Mouse (Mus musculus) kidney, embryonic 16.5 days (tissue): ENCODE measurements around the gene Mrpl2. TPM values are rescaled to one million over a fixed set of nuclear protein-coding genes. Genes with fewer than 3 reads are reported as not detected.

Source experiments
- ATAC-seq: fragments of 200-750 bp; cut with Nextera tagmentation; 2 replicates; pipeline ENCODE4 v1.8.0; 2017; ENCODE audit warnings: moderate TSS enrichment; ENCODE audit not compliant: low FRiP score, low TSS enrichment
- H3K27ac ChIP-seq: fragments of 300-500 bp; sonication (generic); 2 replicates; pipeline ENCODE4 v1.5.1; 2014; ENCODE audit warnings: low read length
- H3K27me3 ChIP-seq: fragments of 300-500 bp; sonication (generic); 2 replicates; pipeline ENCODE4 v1.6.1; 2014; ENCODE audit warnings: low read length, control low read depth, mixed read lengths; ENCODE audit not compliant: insufficient read depth
- H3K36me3 ChIP-seq: fragments of 300-500 bp; sonication (generic); 2 replicates; pipeline ENCODE4 v1.6.1; 2014; ENCODE audit warnings: low read length, control low read depth, mixed read lengths; ENCODE audit not compliant: insufficient read depth
- H3K4me1 ChIP-seq: fragments of 300-500 bp; sonication (generic); 2 replicates; pipeline ENCODE4 v1.6.1; 2014; ENCODE audit warnings: low read length, control low read depth, mixed read lengths; ENCODE audit not compliant: insufficient read depth
- H3K4me2 ChIP-seq: fragments of 300-500 bp; sonication (generic); replicated peaks from 2 replicates; pipeline ENCODE4 v1.6.1; 2014; ENCODE audit warnings: low read depth, low read length
- H3K4me3 ChIP-seq: fragments of 300-500 bp; sonication (generic); 2 replicates; pipeline ENCODE4 v1.5.1; 2014; ENCODE audit warnings: mild to moderate bottlenecking, low read length
- H3K9ac ChIP-seq: fragments of 300-500 bp; sonication (generic); replicated peaks from 2 replicates; pipeline ENCODE4 v1.6.1; 2014; ENCODE audit warnings: low read length
- H3K9me3 ChIP-seq: fragments of 300-500 bp; sonication (generic); 2 replicates; pipeline ENCODE4 v1.6.1; 2016; ENCODE audit warnings: low read length, control low read depth
- WGBS: fragments of 180-500 bp; shearing (Covaris S2); extraction: QIAGEN DNeasy Blood & Tissue Kit; methylation state at CpG from one replicate; pipeline ENCODE4 v1.1.7; 2014; 5-methylcytosine and 5-hydroxymethylcytosine counted together
- polyA plus RNA-seq: library from polyadenylated mRNA; unstranded; fragments of >200 nt; fragmentation: Nextera tagmentation; extraction: Ambion mirVana; gene quantifications from 2 replicates; pipeline ENCODE4 v1.2.1, GENCODE M21; 2015

The Mrpl2 gene
- polyA plus RNA-seq, 1 experiment from 2014 or later: 118 TPM

DNA sequence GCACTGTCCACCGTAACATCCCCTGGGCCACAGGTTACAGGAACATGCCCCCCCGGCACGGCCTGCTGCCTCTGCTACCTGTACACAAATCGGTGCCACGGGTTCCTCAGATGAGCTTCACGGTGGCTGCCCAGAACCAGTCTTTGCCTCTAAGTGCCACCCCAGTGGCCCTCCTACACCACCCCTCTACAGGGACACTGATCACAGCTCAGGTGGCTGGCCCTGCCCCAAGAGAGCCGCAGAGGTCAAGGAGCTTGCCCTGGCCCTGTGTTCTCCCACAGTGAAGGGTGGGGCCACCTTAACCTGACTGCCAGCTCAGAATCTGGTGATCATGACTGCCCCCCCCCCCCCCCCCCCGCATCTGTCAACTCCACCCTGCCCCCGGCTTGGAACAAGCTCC, 32.4 kb downstream of the Mrpl2 start, which contains the start of gene Mea1:
Mea1 (plus strand) TSS at position 378 of the 400 bp plus-strand sequence.
- peak within 1 kb of the TSS; percentile 97; the same call in 1 of the 2 replicates for H3K27ac ChIP-seq
- peak within 1 kb of the TSS; percentile 91 for H3K4me3 ChIP-seq
- H3K36me3 ChIP-seq: peaks cover 32% of the 10 kb centered on the region
- H3K4me1 ChIP-seq: peaks cover 41% of the 10 kb centered on the region
- H3K4me2 ChIP-seq: peak within 1 kb of the TSS; percentile 70
- H3K27me3 ChIP-seq: no peaks in the 10 kb centered on the region
- 61% methylated on average over 8 of the region's 9 CpGs for WGBS
- no peak for ATAC-seq
- no peaks in the 10 kb centered on the region for H3K9me3 ChIP-seq
- peak within 1 kb of the TSS; percentile 82 for H3K9ac ChIP-seq

DNA sequence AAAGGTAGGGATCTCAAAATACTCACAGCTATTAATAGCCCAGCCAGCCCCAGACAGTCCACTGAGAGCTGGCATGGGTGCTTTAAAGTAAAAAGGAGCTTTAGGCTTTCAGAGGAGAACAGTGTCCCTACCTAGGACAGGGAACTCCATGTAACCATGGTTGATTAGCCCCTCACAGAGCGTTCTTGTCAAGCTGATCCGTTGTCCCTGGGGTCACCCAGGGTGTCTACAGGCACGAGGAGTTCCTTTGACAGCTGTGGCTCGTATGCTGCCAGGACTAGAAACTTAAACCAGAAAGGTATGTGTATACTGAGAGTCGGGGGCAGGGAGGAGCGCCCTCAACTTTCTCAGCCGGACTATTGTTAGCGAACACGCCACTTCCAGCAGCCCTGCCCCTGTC, 32.9 kb downstream of the Mrpl2 start:
- 23% methylated on average over 9 of the region's 9 CpGs for WGBS
- H3K36me3 ChIP-seq: peaks cover 37% of the 10 kb centered on the region
- H3K27me3 ChIP-seq: no peaks in the 10 kb centered on the region
- peak overlapping the region; percentile 91 for H3K4me3 ChIP-seq
- ATAC-seq: no peak
- peak overlapping the region; percentile 70 for H3K4me2 ChIP-seq
- H3K4me1 ChIP-seq: peaks cover 40% of the 10 kb centered on the region
- no peaks in the 10 kb centered on the region for H3K9me3 ChIP-seq
- peak overlapping the region; percentile 82 for H3K9ac ChIP-seq
- peak overlapping the region; percentile 97; the same call in 1 of the 2 replicates for H3K27ac ChIP-seq

DNA sequence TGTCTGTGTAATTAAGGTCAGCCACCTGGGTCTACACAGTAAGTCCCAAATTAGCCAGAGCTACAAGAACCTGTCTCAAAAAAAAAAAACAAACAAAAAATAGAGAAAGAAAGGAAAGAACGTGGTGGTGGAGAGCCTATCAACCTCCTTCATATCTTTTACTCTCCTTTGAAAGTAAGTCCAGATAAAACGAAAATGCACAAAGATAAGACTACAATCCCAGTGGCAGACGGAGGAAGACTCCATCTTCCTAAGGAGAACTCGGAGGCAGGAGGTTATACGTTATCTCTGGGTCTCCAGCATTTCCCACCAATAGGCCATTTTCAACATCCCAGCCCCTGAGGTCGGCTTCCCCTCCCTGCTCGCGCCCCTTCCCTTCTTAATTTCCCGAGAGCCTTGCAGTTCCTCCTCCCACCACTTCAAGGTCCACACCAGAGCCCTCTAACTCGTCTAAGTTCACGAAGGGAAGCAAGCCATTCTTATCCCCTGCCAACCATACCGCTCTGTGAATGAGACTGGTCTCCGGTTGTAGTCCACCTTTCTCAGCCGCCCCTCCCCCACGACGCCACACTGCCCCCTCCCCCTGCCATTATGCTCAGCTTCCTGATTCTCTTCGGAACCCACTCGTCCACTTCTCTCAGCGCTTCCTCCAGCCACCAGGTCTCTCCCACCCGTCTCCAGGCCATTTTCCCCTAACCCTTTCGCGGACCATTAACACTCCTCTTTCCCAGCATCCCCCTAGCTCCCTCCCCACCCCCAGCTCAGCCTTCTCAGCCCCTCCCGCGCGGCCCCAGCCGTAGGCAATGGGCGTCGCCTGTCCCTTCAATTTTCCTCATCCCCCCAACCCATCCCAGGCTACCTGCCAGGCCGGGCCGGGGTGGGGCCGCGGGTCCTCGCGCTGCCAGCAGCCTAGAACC, 34.1 kb downstream of the Mrpl2 start:
- Histone ChIP-seq H3K9ac (peak overlapping the region; percentile 82), H3K9me3 (no peaks in the 10 kb centered on the region), H3K4me3 (peak overlapping the region; percentile 91), H3K27ac (peak overlapping the region; percentile 97), H3K27me3 (no peaks in the 10 kb centered on the region), H3K4me2 (peak overlapping the region; percentile 70), H3K36me3 (peaks cover 48% of the 10 kb centered on the region), H3K4me1 (peaks cover 31% of the 10 kb centered on the region)
- ATAC-seq: peak; percentile 44
- 0% methylated on average over 33 of the region's 34 CpGs for WGBS

DNA sequence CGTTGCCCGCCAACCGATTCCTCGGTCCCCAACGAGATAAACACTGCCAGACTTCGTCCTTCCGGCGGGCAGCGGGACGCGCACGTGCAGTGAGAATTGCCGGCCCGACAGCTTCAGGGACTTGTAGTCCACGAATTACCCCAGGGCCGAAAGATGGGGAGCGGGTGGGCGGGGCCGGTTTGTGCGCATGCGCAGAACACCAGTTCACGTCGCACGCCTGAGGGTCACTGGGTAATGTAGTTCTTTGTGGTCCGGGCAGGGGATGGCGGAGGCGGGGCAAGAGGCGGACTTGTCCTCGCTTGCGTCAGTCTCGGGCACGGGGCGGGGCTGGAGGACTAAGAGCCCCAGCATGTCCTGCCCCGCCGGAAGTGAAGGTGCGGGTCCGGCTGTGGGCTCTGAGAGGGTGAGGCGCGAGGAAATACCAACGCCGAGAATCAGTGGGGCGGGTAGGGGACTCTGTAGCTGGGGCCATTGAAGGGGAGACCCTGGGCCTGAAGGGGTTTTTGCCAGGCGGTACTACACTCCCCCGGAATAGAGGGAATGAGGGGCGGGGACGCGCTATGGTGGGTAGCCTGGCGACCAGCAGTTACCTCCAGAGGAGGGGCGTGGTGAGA, 34.8 kb downstream of the Mrpl2 start, which contains the start of gene Klhdc3:
Klhdc3 (minus strand) TSS at position 155 of the 614 bp plus-strand sequence.
- under 1% methylated on average over 49 of the region's 49 CpGs for WGBS
- Histone ChIP-seq H3K27ac (peak within 1 kb of the TSS; percentile 97), H3K9ac (peak within 1 kb of the TSS; percentile 82), H3K27me3 (no peaks in the 10 kb centered on the region), H3K4me3 (peak within 1 kb of the TSS; percentile 91), H3K9me3 (no peaks in the 10 kb centered on the region), H3K4me1 (peaks cover 28% of the 10 kb centered on the region), H3K36me3 (peaks cover 54% of the 10 kb centered on the region), H3K4me2 (peak within 1 kb of the TSS; percentile 75)
- ATAC-seq: peak; percentile 97

DNA sequence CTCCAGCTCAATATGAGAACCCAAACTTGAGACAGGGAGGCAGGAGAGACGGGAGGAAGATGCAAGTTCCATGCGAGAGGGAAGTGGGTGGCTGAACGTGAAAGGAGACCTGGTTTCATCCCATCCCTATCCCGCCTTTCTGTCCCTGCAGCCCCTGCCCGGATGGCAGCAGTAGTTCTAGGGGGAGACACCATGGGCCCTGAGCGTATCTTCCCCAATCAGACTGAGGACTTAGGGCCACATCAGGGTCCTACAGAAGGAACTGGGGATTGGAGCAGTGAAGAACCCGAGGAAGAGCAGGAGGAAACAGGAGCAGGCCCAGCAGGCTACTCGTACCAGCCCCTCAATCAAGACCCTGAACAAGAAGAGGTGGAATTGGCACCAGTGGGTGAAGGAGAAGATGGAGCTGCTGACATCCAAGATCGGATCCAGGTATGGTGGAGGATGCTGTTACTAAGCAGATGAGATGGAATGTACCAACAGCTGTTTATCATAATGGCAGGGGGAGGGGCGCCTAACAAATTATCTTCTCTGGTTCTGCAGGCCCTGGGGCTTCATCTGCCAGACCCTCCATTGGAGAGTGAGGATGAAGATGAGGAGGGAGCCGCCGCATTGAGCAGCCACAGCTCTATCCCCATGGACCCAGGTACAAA, 35.6 kb downstream of the Mrpl2 start:
- H3K27me3 ChIP-seq: no peaks in the 10 kb centered on the region
- no peak for ATAC-seq
- WGBS: 25% methylated on average over 12 of the region's 12 CpGs
- H3K4me3 ChIP-seq: peak overlapping the region; percentile 91
- H3K4me2 ChIP-seq: peak overlapping the region; percentile 75
- peaks cover 54% of the 10 kb centered on the region for H3K36me3 ChIP-seq
- H3K9ac ChIP-seq: peak overlapping the region; percentile 74
- peak overlapping the region; percentile 75; the same call in 1 of the 2 replicates for H3K27ac ChIP-seq
- peaks cover 28% of the 10 kb centered on the region for H3K4me1 ChIP-seq
- no peaks in the 10 kb centered on the region for H3K9me3 ChIP-seq

DNA sequence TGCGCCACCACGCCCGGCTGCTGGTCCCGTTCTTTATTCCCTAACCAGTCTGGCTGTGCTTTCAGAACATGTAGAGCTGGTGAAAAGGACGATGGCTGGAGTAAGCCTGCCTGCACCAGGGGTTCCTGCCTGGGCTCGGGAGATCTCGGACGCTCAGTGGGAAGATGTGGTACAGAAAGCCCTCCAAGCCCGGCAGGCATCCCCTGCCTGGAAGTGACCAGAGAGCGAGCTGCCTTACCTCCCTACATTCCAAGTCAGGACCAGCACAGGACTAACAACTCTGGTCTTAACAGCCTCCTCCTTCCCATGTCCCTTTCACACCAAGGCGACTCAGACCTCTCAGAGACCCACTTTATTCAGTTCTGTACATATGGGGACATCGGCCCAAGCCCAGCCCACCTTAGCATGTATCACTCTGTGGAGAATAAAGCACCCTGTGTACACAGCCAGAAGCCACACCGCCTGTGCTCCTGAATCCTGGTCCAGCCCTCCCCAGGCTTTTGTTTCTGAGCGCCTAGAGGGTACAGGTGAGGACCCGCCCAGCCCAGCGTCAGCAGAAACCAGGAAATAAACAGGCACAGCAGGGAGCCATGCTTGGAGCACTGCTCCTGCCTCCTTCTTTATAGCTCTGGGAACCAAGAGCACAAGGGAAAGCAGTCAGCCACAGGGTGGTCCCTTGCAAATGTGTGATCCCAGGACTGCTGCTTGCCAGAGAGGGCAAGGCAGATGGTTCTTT, 36.8 kb downstream of the Mrpl2 start:
- no peak overlapping the region for H3K27ac ChIP-seq
- no peak overlapping the region for H3K4me3 ChIP-seq
- 87% methylated on average over 16 of the region's 16 CpGs for WGBS
- peaks cover 28% of the 10 kb centered on the region for H3K4me1 ChIP-seq
- no peaks in the 10 kb centered on the region for H3K9me3 ChIP-seq
- H3K36me3 ChIP-seq: peaks cover 51% of the 10 kb centered on the region
- no peak overlapping the region for H3K9ac ChIP-seq
- H3K4me2 ChIP-seq: no peak overlapping the region
- H3K27me3 ChIP-seq: no peaks in the 10 kb centered on the region
- ATAC-seq: no peak

DNA sequence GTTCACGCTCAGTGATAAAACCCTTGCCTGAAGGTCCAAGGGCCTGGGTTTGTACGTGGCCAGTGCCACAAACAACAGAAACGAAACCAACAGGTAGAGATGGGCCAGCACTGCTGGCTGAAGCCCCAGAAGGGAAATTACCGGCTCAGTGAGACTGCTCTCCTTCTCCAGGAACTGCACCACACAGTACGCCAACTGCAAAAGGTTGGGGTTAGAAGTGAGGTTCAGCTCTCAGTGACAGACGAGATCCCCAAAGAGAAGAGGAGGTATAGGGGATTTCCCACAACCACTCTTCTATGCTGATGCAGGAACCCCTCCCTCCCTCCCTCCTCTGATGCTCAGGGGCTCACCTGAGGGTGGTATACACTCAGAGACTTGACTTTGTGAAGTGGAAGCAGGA, 39.9 kb downstream of the Mrpl2 start:
- H3K4me1 ChIP-seq: peaks cover 8% of the 10 kb centered on the region
- H3K36me3 ChIP-seq: peaks cover 50% of the 10 kb centered on the region
- H3K9me3 ChIP-seq: no peaks in the 10 kb centered on the region
- no peak overlapping the region for H3K9ac ChIP-seq
- no peaks in the 10 kb centered on the region for H3K27me3 ChIP-seq
- no peak overlapping the region for H3K4me3 ChIP-seq
- H3K4me2 ChIP-seq: no peak overlapping the region
- WGBS: 90% methylated on average over 6 of the region's 6 CpGs
- ATAC-seq: no peak
- no peak overlapping the region for H3K27ac ChIP-seq

DNA sequence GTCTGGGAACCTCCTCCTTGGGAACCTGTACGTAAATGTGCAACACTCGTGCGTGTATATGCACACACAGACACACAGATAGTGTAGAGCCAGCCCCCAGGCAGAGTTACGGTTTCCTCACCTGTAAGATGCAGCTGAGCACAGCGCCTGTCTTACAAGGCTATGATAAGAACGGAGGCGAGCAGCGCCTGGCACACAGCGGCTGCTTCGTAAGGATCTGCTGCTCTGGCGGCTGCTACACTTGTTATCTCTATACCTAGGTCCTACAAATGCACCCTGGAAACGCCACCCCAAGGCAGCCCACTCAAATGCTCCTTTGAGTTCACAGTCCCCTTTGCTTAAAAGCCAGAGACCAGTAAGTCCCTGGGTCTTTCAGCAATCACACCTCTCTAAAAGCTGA, 44.6 kb downstream of the Mrpl2 start:
- no peak overlapping the region for H3K27ac ChIP-seq
- 95% methylated on average over 12 of the region's 12 CpGs for WGBS
- no peak overlapping the region for H3K9ac ChIP-seq
- peaks cover 27% of the 10 kb centered on the region for H3K36me3 ChIP-seq
- no peak overlapping the region for H3K4me3 ChIP-seq
- no peak for ATAC-seq
- no peaks in the 10 kb centered on the region for H3K4me1 ChIP-seq
- H3K9me3 ChIP-seq: no peaks in the 10 kb centered on the region
- H3K27me3 ChIP-seq: no peaks in the 10 kb centered on the region
- no peak overlapping the region for H3K4me2 ChIP-seq

DNA sequence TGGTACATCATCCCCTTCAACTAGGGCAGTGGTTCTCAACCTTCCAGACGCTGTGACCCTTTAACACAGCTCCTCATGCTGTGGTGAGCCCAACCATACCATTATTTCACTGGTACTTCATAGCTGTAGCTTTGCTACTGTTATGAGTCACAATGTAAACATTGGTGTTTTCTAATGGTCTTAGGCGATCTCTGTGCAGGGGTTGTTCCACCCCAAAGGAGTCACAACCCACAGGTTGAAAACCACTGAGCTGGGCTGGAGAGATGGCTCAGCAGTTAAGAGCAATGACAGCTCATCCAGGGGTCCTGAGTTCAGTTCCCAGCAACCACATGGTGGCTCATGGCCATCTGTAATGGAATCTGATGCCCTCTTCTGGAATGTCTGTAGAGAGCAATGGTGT, 45.4 kb downstream of the Mrpl2 start:
- 91% methylated on average over 2 of the region's 2 CpGs for WGBS
- Histone ChIP-seq H3K9ac (no peak overlapping the region), H3K9me3 (no peaks in the 10 kb centered on the region), H3K4me3 (no peak overlapping the region), H3K36me3 (peaks cover 19% of the 10 kb centered on the region), H3K27me3 (no peaks in the 10 kb centered on the region), H3K4me1 (no peaks in the 10 kb centered on the region), H3K27ac (no peak overlapping the region), H3K4me2 (no peak overlapping the region)
- ATAC-seq: no peak
